Mouse (Mus musculus) stomach, embryonic 14.5 days (tissue): ENCODE results near the gene Jak2. TPM values are rescaled to one million over a fixed set of nuclear protein-coding genes. Genes with fewer than 3 reads are reported as not detected.

ENCODE experiments used
- polyA plus RNA-seq: library from polyadenylated mRNA; unstranded; fragments of >200 nt; fragmentation: Nextera tagmentation; extraction: Ambion mirVana; gene quantifications from 2 replicates; pipeline ENCODE4 v1.2.1, GENCODE M21; 2014

Jak2 gene
- polyA plus RNA-seq, 1 experiment from 2014 or later, result 11.2 TPM

Other genes with a start within 250 kb of the Jak2 start
- 85.1 and 97.2 TPM in 2 replicates for gene Ak3, start 203.9 kb upstream of the Jak2 start, polyA plus RNA-seq
- gene Rcl1, start 150.5 kb upstream of the Jak2 start, polyA plus RNA-seq, result 50.7 and 57.8 TPM in 2 replicates
- gene Insl6, start 73.5 kb downstream of the Jak2 start, polyA plus RNA-seq, result 4.1 and 5.6 TPM in 2 replicates
- gene Rln1, start 82.8 kb downstream of the Jak2 start, polyA plus RNA-seq, result not detected in 2 replicates
- 66.9 and 68.1 TPM in 2 replicates for gene Plgrkt, start 115.6 kb downstream of the Jak2 start, polyA plus RNA-seq
- 0.45 and 0.46 TPM in 2 replicates for gene Cd274, start 115.6 kb downstream of the Jak2 start, polyA plus RNA-seq
- not detected in 2 replicates for gene Pdcd1lg2, start 159.1 kb downstream of the Jak2 start, polyA plus RNA-seq